Mouse (Mus musculus) stomach, postnatal 0 days (tissue): ENCODE measurements at regions not wholly inside any gene's neighbourhood (a gene's known extent, or its start where the extent isn't known, plus 50 kb on each side); places are given as distances from the start of the nearest gene placed in this dataset. TPM values are rescaled to one million over a fixed set of nuclear protein-coding genes. Genes with fewer than 3 reads are reported as not detected.

Experiments
- ATAC-seq: fragments of 200-750 bp; cut with Nextera tagmentation; 2 replicates; pipeline ENCODE4 v1.8.0; 2017; ENCODE audit not compliant: low FRiP score, low TSS enrichment
- DNase-seq: peaks from one replicate; pipeline ENCODE4 v3.0.0-alpha.2; 2016; ENCODE audit warnings: low spot score
- H3K27ac ChIP-seq: fragments of 300-500 bp; sonication (generic); replicated peaks from 2 replicates; pipeline ENCODE4 v1.5.1; 2014; ENCODE audit warnings: mild to moderate bottlenecking, control low read depth
- H3K27me3 ChIP-seq: fragments of 300-500 bp; sonication (generic); 2 replicates; pipeline ENCODE4 v1.6.1; 2014; ENCODE audit warnings: low read length; ENCODE audit not compliant: control insufficient read depth, insufficient read depth
- H3K36me3 ChIP-seq: fragments of 300-500 bp; sonication (generic); 2 replicates; pipeline ENCODE4 v1.6.1; 2014; ENCODE audit warnings: low read length, mixed read lengths; ENCODE audit not compliant: control insufficient read depth, insufficient read depth
- H3K4me1 ChIP-seq: fragments of 300-500 bp; sonication (generic); replicated peaks from 2 replicates; pipeline ENCODE4 v1.6.1; 2014; ENCODE audit warnings: antibody characterized with exemption; ENCODE audit not compliant: control insufficient read depth, insufficient read depth
- H3K4me2 ChIP-seq: fragments of 300-500 bp; sonication (generic); replicated peaks from 2 replicates; pipeline ENCODE4 v1.6.1; 2014; ENCODE audit warnings: low read depth, mild to moderate bottlenecking, control low read depth, moderate library complexity
- H3K4me3 ChIP-seq: fragments of 300-500 bp; sonication (generic); 2 replicates; pipeline ENCODE4 v1.5.1; 2014; ENCODE audit warnings: low read depth, low read length, control low read depth
- H3K9ac ChIP-seq: fragments of 300-500 bp; sonication (generic); 2 replicates; pipeline ENCODE4 v1.6.1; 2014; ENCODE audit warnings: mild to moderate bottlenecking, low read length, control low read depth, mixed read lengths
- H3K9me3 ChIP-seq: fragments of 300-500 bp; sonication (generic); 2 replicates; pipeline ENCODE4 v1.6.1; 2016; ENCODE audit warnings: low read length; ENCODE audit not compliant: control insufficient read depth
- CTCF ChIP-seq: IDR thresholded peaks from 2 replicates; pipeline ENCODE4 v1.5.1; 2016; ENCODE audit warnings: antibody characterized with exemption, low read depth, mild to moderate bottlenecking, moderate library complexity
- EP300 ChIP-seq: optimal IDR thresholded peaks from 2 replicates; pipeline ENCODE3; 2016; ENCODE audit warnings: antibody characterized with exemption
- WGBS: fragments of 180-500 bp; shearing (Covaris S2); extraction: QIAGEN DNeasy Blood & Tissue Kit; methylation state at CpG from one replicate; pipeline ENCODE4 v1.1.7; 2014; 5-methylcytosine and 5-hydroxymethylcytosine counted together
- microRNA-seq: library from miRNA; unstranded; fragments of <30 nt; microRNA quantifications from one replicate; pipeline ENCODE4, GENCODE M21; 2016

GRCm38 (mm10) chr5:120368797-120369196 lies 62.7 kb upstream of the Lhx5 start:
- ATAC-seq: no peak
- Histone ChIP-seq H3K9me3 (no peaks in the 10 kb centered on the region), H3K4me1 (no peaks in the 10 kb centered on the region), H3K36me3 (no peaks in the 10 kb centered on the region), H3K4me2 (no peak overlapping the region), H3K27me3 (no peaks in the 10 kb centered on the region), H3K27ac (no peak overlapping the region), H3K4me3 (no peak overlapping the region), H3K9ac (no peak overlapping the region)
- no peak for TF ChIP-seq EP300
- TF ChIP-seq CTCF: no peak
- DNase-seq: no peak
- 83% methylated on average over 1 of the region's 1 CpGs for WGBS

DNA sequence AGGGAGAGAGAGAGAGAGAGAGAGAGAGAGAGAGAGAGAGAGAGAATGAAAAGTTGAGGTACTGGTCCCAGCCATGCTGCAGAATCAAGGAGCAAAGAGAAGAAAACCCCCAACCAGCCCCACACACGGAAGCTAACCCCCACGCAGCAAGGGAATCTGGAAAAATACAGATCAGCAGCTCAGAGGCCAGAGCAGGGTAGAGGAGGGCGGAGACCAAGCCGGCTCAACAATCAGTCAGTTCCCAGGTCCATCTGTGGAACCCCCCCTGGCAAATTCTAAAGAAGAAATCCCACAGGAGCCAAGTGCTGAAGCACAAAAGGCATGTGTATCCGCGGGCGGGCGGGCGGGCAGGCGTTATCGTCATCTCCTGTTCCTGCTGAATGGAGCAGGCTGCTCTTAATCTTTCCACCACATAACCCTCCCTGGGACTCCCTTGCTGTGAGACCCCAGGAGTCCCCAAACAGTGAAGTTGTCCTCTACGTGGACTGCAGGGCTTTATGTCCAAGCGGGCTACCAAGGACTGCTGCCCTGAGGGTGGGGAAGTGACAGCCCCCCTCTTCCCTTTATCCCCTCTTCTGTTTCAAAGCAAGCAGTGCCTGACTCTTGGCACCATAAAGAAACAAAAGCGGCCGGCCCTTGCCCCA lies 60.2 kb upstream of the Lhx5 start:
- no peaks in the 10 kb centered on the region for H3K9me3 ChIP-seq
- no peak overlapping the region for H3K9ac ChIP-seq
- TF ChIP-seq CTCF (no peak), EP300 (no peak)
- no peak overlapping the region for H3K27ac ChIP-seq
- 9% methylated on average over 15 of the region's 15 CpGs for WGBS
- H3K4me1 ChIP-seq: no peaks in the 10 kb centered on the region
- H3K36me3 ChIP-seq: no peaks in the 10 kb centered on the region
- DNase-seq: no peak
- no peak overlapping the region for H3K4me3 ChIP-seq
- ATAC-seq: no peak
- H3K4me2 ChIP-seq: no peak overlapping the region
- no peaks in the 10 kb centered on the region for H3K27me3 ChIP-seq

- Histone ChIP-seq H3K27ac (no peak overlapping the region), H3K36me3 (no peaks in the 10 kb centered on the region), H3K27me3 (no peaks in the 10 kb centered on the region), H3K4me2 (no peak overlapping the region), H3K9ac (no peak overlapping the region), H3K9me3 (no peaks in the 10 kb centered on the region), H3K4me1 (no peaks in the 10 kb centered on the region), H3K4me3 (no peak overlapping the region)
- ATAC-seq (no peak), DNase-seq (no peak)
- no peak for TF ChIP-seq EP300
- no peak for TF ChIP-seq CTCF
- WGBS: 79% methylated on average over 7 of the region's 7 CpGs
Measured at GRCm38 (mm10) chr5:120373426-120373825, 58.1 kb upstream of the Lhx5 start.

Small RNA genes lying in the stretch of these regions (microRNA-seq; reads per million reads assigned to microRNA genes)
- not detected for gene Gm26474
